Mouse (Mus musculus) mesoderm, embryonic 11.5 days (tissue): ENCODE data around the gene Lpin2.

ENCODE experiments used
- DNase-seq: peaks from one replicate; pipeline ENCODE4 v3.0.0-alpha.2; 2012; ENCODE audit warnings: low read depth, low spot score

Lpin2 gene

GRCm38 (mm10) chr17:71230108-71230709 is 47.8 kb downstream of the Lpin2 start:
- DNase-seq, result no peak

DNA sequence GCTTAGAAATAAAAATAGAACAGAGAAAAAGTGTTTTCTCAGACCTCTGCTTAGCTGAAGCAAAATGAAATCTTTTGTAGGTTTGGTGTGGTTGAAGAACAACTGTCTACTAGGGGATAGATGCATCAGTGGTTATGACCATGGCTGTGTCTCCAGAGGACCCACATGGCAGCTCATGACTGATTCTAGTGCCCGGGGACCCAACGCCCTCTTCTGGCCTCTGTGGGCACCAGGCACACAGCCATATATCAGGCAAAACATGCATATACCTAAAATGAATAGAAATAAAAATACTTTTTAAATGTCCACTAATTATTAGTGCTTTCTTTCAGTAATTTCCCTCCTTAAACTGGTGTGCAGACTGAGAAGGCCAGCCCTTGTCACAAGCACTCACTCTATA is 49.6 kb downstream of the Lpin2 start:
- no peak for DNase-seq

DNA sequence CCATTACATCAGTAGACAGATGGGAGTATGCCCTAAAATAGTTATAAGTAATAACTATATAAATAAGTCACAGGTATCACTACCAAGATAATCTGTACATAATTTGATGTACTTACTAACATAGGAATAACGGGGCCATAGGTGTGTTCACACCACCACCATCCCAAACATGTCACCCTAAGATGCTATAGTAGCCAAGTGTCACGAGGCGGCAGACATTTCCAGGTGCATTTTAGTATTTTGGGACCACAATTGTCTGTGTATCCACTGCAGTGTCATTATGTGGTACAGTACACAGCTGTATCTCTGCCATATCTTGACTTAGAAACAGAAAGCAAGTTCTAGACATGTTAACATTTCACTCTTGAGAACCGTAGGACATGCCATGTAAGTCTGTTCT is 50.9 kb downstream of the Lpin2 start:
- DNase-seq, result no peak

- no peak for DNase-seq
Measured at GRCm38 (mm10) chr17:71234041-71234594, 51.8 kb downstream of the Lpin2 start.

GRCm38 (mm10) chr17:71235229-71235958 is 53.0 kb downstream of the Lpin2 start:
- no peak for DNase-seq

DNA sequence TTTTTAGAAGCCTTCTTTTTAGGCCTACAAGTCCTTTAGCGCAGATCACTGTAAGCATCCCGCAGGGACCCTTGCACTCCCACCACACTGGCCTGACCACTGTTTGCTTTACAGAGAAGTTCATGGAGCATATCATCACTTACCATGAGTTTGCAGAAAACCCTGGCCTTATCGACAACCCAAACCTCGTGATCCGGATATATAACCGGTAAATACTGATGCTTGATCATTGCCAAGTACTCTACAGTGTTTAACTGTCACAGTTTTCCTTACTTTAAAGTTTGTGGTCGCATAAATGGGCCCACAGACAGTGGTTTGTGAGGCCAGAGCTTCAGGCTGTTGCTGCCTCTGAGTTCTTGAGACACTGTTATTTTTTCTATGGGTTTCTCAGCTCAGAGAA is 56.1 kb downstream of the Lpin2 start:
- no peak for DNase-seq

GRCm38 (mm10) chr17:71240811-71241210 is 58.5 kb downstream of the Lpin2 start:
- DNase-seq, result no peak

DNA sequence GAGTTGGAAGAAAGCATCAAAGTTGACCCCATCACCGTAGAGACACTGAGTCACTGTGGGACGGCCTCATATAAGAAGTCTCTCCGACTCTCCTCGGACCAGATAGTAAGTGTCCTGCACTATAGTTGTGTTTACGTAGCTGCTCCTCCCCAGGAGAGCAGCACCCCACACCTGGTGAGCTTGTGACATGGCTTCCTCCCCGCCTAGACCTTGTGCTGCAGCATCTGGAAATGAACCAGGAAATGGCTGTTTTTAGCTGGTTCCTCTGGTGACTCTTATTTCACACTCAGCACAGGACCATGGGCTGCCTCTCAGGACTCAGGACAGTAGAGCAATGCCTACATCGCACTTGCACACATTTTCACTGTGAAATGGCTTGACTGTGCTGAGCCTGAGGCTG is 60.3 kb downstream of the Lpin2 start:
- DNase-seq, result no peak

- DNase-seq, result no peak
Measured at GRCm38 (mm10) chr17:71245133-71245532, 62.8 kb downstream of the Lpin2 start.

DNA sequence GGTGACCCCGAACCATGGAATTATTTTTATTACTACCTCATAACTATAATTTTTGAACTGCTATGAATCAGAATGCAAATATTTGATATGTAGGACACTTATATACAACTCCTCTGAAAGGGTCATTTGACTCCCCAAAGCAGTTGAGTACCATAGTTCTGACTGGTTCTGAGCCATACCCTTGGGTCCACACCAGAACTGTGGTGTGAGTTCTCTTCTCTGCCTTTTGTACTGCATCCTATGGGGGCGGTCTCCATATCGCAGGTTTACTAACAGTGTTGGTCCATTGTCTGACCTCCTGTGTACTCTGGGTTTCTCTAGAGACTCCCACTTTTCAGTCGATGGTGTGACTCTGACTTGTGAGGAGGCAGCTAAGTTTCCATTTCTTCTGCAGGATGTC is 63.7 kb downstream of the Lpin2 start:
- DNase-seq, result no peak

DNA sequence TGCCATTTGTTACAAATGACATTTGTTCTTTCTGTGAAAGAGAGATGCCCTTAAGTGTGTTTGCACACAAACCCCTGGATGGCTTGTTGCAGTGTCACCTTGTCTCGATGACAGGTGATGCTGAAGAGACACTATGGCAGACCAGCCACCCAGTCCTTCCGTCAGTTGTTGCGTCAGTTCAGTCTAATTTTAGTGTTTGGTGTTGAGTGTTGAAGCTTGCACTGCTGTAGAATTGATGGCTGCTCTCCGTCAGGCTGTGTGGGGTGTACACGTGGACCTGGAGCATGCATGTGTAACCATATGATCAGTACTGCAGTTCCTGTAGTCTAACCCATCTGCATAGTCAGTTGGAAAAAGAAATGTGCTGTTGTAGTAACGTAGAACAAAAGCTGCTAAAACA is 66.6 kb downstream of the Lpin2 start:
- no peak for DNase-seq

DNA sequence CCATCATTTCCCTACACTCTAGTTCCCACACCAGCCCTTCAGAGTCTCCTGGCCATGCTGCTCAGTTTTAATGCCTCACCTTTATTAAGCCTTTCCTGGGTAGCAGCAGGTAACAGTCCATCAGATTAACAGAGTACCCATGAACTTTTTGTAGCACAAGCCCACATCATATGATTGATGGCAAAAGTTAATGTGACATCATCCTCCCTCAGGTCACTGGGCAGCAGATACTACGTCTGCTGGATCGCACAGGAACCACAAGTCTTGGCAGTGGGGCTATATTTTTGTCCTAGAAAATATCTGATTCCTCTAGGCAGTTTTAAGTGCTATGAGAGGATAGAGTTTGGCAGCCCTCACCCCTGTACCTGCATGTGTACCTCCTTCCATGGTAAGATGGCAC is 67.7 kb downstream of the Lpin2 start:
- no peak for DNase-seq

- no peak for DNase-seq
Measured at GRCm38 (mm10) chr17:71250819-71251600, 68.7 kb downstream of the Lpin2 start.

GRCm38 (mm10) chr17:71251601-71252001 is 69.2 kb downstream of the Lpin2 start:
- no peak for DNase-seq

DNA sequence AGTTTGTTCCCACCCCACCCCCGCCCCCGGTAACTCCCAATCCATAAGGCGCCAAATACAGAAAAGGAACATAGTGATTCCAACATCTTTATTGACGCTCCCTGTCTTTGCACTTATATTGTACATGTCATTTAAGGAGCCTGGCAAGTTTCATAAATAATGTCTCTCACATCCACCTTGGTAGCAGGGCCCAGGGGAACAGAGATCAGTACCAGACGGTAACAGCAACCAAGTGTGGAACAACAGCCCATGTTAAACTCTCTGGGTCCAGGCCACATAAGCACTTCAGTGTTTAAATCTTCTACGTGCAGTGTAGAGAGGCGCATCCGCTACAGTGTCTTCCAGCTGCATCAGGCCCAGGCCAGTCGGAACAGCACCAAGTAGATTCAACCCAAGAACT is 69.7 kb downstream of the Lpin2 start:
- DNase-seq, result no peak

DNA sequence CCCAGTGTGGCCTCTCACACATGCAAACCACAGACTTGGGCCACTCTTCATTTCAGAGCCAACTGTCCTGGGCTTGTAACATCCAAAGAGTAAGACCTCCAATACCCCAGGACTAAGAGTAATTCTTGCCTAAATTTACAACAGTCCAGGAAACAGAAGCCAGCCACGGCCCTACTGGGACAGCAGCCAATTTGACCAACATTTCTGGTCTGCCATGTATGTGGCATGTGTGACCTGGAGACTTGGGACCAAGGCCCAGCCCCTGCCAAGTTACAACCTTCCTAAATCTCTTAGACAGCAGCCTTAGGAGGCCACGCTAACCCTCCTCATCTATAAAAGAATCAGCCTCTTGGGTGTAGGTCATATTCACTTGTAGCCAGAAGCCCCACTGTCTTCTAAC is 71.0 kb downstream of the Lpin2 start:
- no peak for DNase-seq

- DNase-seq, result no peak
Measured at GRCm38 (mm10) chr17:71254106-71254505, 71.7 kb downstream of the Lpin2 start.

DNA sequence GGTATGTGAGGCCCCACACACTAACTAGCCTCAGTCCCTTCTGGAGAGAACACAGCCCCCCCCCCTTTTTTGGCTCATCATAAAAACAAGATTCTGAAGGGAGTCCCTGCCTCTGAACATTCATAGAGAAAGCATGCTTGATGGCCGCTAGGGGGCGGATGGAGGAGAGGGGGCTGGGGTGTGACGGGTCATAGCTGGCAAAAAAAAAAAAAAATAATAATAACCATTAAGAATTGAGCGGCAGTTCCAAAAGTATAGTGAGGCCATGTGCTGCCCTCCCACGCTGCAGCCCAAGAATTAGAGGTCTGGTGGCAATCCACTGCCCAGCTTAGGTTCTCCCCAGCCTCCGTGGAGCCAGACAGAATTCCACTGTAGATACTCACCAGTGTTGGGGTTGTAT is 72.4 kb downstream of the Lpin2 start:
- peak; percentile 32 for DNase-seq

DNA sequence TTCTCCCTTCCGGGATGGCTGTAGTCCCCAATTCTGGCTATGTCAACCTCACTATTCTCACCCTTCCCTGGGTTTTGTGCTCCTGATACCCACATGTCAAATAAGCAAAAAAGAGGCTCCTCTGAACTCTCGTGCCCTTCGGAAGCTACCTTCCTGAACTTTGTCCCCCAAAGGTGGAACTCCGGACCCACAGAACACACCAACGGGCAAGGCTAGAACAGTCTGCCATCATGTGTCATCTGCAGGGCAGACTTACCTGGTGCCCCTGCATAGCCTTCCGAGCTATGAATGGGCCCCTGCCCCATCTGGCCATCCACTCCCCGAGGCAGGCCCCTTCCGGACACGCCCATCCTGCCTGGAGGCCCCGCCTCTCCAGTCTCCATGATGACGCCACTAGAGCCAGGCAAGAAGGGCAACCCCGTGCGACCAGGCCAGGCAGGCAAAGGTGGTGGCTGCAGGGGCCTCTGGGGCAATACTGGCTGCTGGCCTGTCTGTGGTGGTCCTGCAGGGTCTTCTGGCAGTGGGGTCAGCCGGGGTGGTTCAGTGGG is 73.8 kb downstream of the Lpin2 start:
- no peak for DNase-seq

DNA sequence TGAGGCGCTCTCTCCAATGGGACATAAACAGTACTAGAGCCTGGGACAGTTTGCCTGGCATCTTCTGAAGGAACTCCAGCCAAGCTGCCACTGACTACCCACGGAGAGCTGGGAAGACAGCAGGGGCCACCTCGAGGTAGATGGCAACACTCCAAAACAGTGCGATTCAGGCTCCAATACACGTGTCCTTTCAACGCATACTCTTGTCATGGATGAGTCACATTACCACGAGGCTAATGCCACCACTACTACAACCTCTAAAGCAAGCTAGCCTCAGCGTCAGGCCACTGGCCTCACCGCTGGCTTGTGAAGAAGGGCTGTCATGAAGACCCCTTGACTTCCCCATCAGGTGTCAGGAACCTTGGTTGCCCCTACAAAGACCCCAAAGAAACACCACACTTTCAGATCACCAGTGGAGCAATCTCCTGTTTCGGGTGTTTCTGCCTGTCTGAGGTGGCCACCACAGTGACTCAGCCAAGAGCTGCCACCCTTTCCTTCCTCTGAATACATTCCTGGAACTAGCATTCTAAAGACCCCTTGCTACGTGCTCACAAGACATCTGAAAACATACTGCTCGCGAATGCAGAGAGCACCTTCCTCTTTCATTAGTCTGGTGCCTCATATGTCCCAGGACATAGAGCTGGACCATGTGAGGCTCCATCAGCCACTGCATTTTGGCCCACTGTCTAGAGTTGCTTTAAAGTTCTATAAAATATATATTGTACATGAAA is 74.6 kb downstream of the Lpin2 start:
- no peak for DNase-seq

DNA sequence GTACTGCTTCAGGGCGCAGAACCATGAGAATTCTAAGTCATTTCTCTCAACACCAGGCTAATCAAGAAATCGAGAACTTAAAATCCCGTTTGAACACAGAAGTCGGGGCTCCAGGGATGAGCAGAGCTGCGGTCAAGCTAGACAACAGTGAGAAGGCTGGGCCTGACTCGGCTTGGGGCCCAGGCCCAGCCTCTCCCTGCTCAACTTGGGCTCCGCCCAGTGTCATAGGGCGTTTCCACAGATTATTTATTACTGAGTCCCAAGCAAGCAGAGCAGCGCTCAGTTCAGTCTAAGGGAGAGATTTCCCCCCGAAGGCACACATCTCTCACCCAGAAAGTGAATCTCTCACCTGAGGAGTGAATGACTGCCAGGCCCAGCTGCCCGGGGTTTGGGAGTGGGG is 77.4 kb downstream of the Lpin2 start:
- peak; percentile 43 for DNase-seq

- DNase-seq, result no peak
Measured at GRCm38 (mm10) chr17:71260658-71261057, 78.3 kb downstream of the Lpin2 start.
